Mouse (Mus musculus): ENCODE data around the gene Dstyk. TPM values are rescaled to one million over a fixed set of nuclear protein-coding genes. Genes with fewer than 3 reads are reported as not detected.

Gene Dstyk
- 10 to 100 TPM in 1 of 2 experiments, 1 to 10 TPM in 1; 9.7 to 11.1 TPM for total RNA-seq (2021)
- long read RNA-seq, experiment 1, full-length matches to known transcripts = 5 of 11 reads
- long read RNA-seq, experiment 1, partial matches to known transcripts = 1 of 11 reads
- long read RNA-seq, experiment 1, other reads (novel, unspliced or antisense) = 5 of 11 reads
- long read RNA-seq, experiment 2, full-length matches to known transcripts = 8 of 9 reads
- long read RNA-seq, experiment 2, partial matches to known transcripts = 0 of 9 reads
- long read RNA-seq, experiment 2, other reads (novel, unspliced or antisense) = 1 of 9 reads

GRCm38 (mm10) chr1:132417319-132418251 lies at the start of gene Dstyk:
Gene Dstyk, plus strand, starts transcription at chr1:132417555.
- intact Hi-C loops (cut with DNase I) = loop anchor here (2.0 kb wide), 3 partner anchors 27 to 59 kb away; partner anchors contain the start of genes Rbbp5 and Tmcc2
- TF ChIP-seq CTCF (IDR thresholded peaks at IDR 0.05) = peak; percentile 69

DNA sequence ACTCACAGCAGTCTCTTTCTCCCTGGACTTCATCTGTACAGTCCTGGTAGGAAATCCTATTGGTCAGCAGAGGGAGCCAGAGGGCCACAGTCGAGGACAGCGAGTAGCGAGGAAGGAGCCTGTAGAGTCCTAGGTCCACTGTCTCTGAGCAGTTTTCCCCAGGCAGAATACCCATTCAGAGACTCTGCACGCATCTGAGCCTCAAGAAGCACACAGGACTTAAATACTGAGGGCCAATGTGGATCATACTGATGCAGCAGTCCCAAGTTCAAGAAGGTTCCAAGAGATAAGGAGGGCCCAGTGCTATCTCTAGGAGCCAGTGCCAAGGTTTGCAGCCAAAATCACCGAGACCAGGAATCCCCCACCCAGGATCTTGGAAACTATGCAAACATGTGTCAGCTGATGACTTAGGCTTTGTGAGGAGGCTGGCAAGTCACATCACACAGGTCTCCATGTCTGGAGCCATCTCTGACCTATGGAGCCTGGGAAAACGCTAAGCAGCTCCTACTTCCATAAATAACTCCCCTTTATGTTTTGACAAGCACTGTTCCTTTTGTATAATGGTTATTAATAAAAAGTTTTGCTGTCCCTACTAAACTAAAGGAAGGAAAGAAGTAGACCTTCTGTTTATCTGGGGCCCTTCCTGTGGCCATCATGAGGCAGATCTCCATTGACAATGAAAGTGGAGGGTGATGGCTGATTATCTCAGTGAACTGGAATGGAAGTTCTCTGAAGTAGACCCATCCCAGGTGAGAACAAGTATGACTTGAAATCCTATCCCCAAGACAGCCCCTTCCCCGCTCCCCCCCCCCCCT lies 49.5 kb upstream of the Dstyk start:
- DNase-seq = peak; percentile 89
- Histone ChIP-seq H3K4me3 (no peak overlapping the region), H3K27ac (peak overlapping the region; percentile 55)
- TF ChIP-seq CTCF (IDR thresholded peaks at IDR 0.05) = peak; percentile 98
- intact Hi-C loops (cut with DNase I) = loop anchor here (1.0 to 5.0 kb wide), 4 partner anchors 22 to 153 kb away; partner anchors contain the start of genes Dstyk and Rbbp5

More at GRCm38 (mm10) chr1:132417319-132418251, at the start of gene Dstyk:
- peak within 1 kb of the TSS; percentile 82 for H3K4me3 ChIP-seq
- peak within 1 kb of the TSS; percentile 93 for H3K27ac ChIP-seq
- peak; percentile 97 for DNase-seq

DNA sequence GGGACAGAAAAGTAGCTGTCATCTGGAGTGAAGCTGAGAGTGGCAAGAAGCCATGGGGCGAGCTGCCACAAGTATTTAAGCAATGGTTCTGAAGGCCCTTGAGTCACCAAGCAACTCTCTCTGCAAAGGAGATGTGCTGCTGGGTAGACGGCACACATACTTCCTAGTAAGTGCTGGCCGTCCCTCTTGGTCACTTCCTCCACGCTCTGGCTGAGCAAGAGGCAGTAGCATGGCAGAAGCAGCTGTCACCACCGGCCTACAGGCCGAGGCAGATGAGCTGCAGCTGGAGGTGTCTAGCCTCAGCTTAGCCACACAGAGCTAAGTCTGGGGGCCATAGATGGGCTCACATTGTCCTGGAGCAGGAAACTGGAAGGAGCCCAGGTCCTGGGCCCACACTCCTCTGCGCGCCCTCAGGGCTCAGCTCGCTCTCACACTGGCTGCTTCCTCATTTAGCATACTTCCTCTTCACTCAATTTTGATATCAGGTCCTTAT lies 46.6 kb upstream of the Dstyk start:
- intact Hi-C loops (cut with DNase I) = no loop called here
- DNase-seq = peak; percentile 67
- no peak for TF ChIP-seq CTCF (IDR thresholded peaks at IDR 0.05)
- peak overlapping the region; percentile 70 for H3K27ac ChIP-seq
- H3K4me3 ChIP-seq = no peak overlapping the region

DNA sequence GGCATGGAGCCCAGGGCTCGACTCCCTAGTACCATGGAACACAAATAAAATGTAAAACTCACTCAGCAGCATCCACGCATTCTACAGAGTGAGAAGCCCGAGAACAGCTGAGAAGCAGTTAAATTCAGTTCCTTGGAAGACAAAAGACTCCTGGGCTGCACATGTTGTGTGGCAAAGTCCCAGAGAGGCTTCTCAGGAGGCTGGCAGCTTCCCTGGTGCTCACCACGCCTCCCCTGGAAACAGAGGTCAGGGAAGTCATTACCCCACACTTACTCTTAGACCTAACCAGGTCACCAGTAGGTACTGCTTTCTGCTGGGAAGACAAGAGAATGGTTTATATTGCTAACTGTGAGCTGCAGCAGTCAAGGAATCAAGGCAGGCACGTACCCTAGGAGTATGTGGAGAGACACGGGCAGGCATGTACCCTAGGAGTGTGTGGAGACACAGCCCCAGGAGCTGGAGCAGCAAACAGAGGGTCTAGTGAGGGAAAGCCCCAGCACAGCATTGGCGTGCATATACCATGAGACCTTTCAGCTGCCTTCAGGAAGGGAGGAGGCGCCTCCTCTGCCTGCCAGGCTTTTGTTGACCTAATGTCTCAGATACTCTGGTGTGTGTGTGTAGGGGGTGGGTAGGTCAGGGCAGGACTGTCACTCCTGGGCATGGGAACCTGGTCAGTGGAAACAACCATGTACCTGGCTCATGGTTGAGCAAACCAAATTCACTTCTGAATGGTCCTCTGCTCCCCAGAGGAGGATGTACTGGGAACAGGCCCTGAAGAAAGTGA lies 45.9 kb upstream of the Dstyk start:
- no peak for TF ChIP-seq CTCF (IDR thresholded peaks at IDR 0.05)
- DNase-seq = no peak
- intact Hi-C loops (cut with DNase I) = no loop called here
- H3K4me3 ChIP-seq = no peak overlapping the region
- H3K27ac ChIP-seq = peak overlapping the region; percentile 70

GRCm38 (mm10) chr1:132372354-132372753 lies 45.0 kb upstream of the Dstyk start:
- no peak for TF ChIP-seq CTCF (IDR thresholded peaks at IDR 0.05)
- Histone ChIP-seq H3K27ac (peak overlapping the region; percentile 70), H3K4me3 (no peak overlapping the region)
- DNase-seq = no peak
- intact Hi-C loops (cut with DNase I) = no loop called here

GRCm38 (mm10) chr1:132372896-132373534 lies 44.3 kb upstream of the Dstyk start:
- intact Hi-C loops (cut with DNase I) = no loop called here
- H3K4me3 ChIP-seq = no peak overlapping the region
- TF ChIP-seq CTCF (IDR thresholded peaks at IDR 0.05) = no peak
- peak overlapping the region; percentile 70 for H3K27ac ChIP-seq
- DNase-seq = peak; percentile 53

- Histone ChIP-seq H3K27ac (peak overlapping the region; percentile 70), H3K4me3 (no peak overlapping the region)
- intact Hi-C loops (cut with DNase I) = no loop called here
- TF ChIP-seq CTCF (IDR thresholded peaks at IDR 0.05) = no peak
- peak; percentile 55 for DNase-seq
Observed at GRCm38 (mm10) chr1:132374140-132374872, 43.0 kb upstream of the Dstyk start.

DNA sequence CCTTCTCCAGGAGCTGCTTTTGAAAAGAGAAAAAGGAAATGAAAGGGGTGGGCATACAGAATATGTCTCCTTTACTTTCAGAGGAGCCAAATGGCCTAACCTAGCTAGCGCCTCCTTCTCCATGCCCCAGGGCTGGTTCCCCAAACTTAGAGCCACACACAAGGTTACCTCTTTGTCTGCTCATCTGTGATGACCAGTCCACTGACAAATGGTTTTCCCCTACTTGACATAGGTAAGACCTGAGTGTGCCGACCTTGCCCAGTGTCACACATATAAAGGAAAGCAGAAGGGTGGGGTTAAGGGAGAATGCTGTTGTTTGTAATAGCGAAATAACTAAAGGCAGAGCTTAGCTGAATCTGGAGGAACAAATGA lies 42.5 kb upstream of the Dstyk start:
- intact Hi-C loops (cut with DNase I) = no loop called here
- H3K4me3 ChIP-seq = no peak overlapping the region
- H3K27ac ChIP-seq = peak overlapping the region; percentile 70
- TF ChIP-seq CTCF (IDR thresholded peaks at IDR 0.05) = no peak
- DNase-seq = no peak

DNA sequence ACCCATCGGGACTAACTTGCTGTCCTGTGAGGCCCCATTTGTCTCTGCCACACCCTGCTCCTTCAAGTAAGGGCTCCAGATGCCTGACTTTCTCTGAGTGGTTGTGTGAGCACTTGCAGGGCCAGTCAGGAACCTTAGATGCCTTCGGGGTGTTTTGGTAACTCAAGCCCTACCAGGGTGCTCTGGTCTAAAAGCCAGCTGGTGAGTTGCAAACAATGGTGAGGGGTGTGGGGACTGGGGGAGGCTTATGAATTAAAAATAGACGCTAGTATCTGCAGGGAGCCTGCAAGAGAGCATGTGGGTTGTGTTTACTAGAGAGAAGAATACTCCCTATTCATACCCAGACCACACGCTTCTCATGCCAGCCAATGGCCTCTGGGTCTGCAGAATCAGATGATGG lies 42.1 kb upstream of the Dstyk start:
- DNase-seq = peak; percentile 20
- TF ChIP-seq CTCF (IDR thresholded peaks at IDR 0.05) = no peak
- Histone ChIP-seq H3K4me3 (no peak overlapping the region), H3K27ac (peak overlapping the region; percentile 70)
- intact Hi-C loops (cut with DNase I) = no loop called here
